Mouse (Mus musculus) stomach, embryonic 15.5 days (tissue): Measurements from ENCODE around the gene Rock2. TPM values are rescaled to one million over a fixed set of nuclear protein-coding genes. Genes with fewer than 3 reads are reported as not detected.

Source experiments
- ATAC-seq: fragments of 200-750 bp; cut with Nextera tagmentation; 2 replicates; pipeline ENCODE4 v1.8.0; 2017; ENCODE audit warnings: low read depth, moderate number of reproducible peaks, moderate TSS enrichment; ENCODE audit not compliant: insufficient read depth, low FRiP score
- H3K27ac ChIP-seq: fragments of 300-500 bp; sonication (generic); 2 replicates; pipeline ENCODE4 v1.5.1; 2015; ENCODE audit warnings: mild to moderate bottlenecking, inconsistent platforms
- H3K27me3 ChIP-seq: fragments of 300-500 bp; sonication (generic); replicated peaks from 2 replicates; pipeline ENCODE4 v1.6.1; 2015; ENCODE audit warnings: inconsistent platforms
- H3K36me3 ChIP-seq: fragments of 300-500 bp; sonication (generic); 2 replicates; pipeline ENCODE4 v1.6.1; 2015; ENCODE audit warnings: inconsistent platforms
- H3K4me1 ChIP-seq: fragments of 300-500 bp; sonication (generic); 2 replicates; pipeline ENCODE4 v1.6.1; 2015; ENCODE audit warnings: inconsistent platforms
- H3K4me2 ChIP-seq: fragments of 300-500 bp; sonication (generic); 2 replicates; pipeline ENCODE4 v1.6.1; 2015; ENCODE audit warnings: mild to moderate bottlenecking, inconsistent platforms
- H3K4me3 ChIP-seq: fragments of 300-500 bp; sonication (generic); replicated peaks from 2 replicates; pipeline ENCODE4 v1.5.1; 2015; ENCODE audit warnings: inconsistent platforms
- H3K9ac ChIP-seq: fragments of 300-500 bp; sonication (generic); 2 replicates; pipeline ENCODE4 v1.6.1; 2015; ENCODE audit warnings: inconsistent platforms
- H3K9me3 ChIP-seq: fragments of 300-500 bp; sonication (generic); 2 replicates; pipeline ENCODE4 v1.6.1; 2016; ENCODE audit warnings: inconsistent platforms
- WGBS: fragments of 180-500 bp; shearing (Covaris S2); methylation state at CpG from one replicate; pipeline ENCODE4 v1.1.7; 2015; 5-methylcytosine and 5-hydroxymethylcytosine counted together
- polyA plus RNA-seq: library from polyadenylated mRNA; unstranded; fragments of >200 nt; fragmentation: Nextera tagmentation; extraction: Ambion mirVana; gene quantifications from 2 replicates; pipeline ENCODE4 v1.2.1, GENCODE M21; 2015

The Rock2 gene
- polyA plus RNA-seq, 1 experiment from 2014 or later: 20.5 TPM

- WGBS: 71% methylated on average over 2 of the region's 3 CpGs
- Histone ChIP-seq H3K27me3 (no peaks in the 10 kb centered on the region), H3K27ac (no peak overlapping the region), H3K4me2 (no peak overlapping the region), H3K4me3 (no peak overlapping the region), H3K9ac (no peak overlapping the region), H3K4me1 (no peaks in the 10 kb centered on the region), H3K36me3 (no peaks in the 10 kb centered on the region), H3K9me3 (no peaks in the 10 kb centered on the region)
- ATAC-seq: no peak
Measured at GRCm38 (mm10) chr12:16911524-16911923, 16.8 kb downstream of the Rock2 start.

GRCm38 (mm10) chr12:16912600-16912999 is 17.9 kb downstream of the Rock2 start:
- Histone ChIP-seq H3K9ac (no peak overlapping the region), H3K36me3 (no peaks in the 10 kb centered on the region), H3K4me1 (no peaks in the 10 kb centered on the region), H3K27ac (no peak overlapping the region), H3K27me3 (no peaks in the 10 kb centered on the region), H3K9me3 (no peaks in the 10 kb centered on the region), H3K4me3 (no peak overlapping the region), H3K4me2 (no peak overlapping the region)
- 86% methylated on average over 3 of the region's 3 CpGs for WGBS
- no peak for ATAC-seq

DNA sequence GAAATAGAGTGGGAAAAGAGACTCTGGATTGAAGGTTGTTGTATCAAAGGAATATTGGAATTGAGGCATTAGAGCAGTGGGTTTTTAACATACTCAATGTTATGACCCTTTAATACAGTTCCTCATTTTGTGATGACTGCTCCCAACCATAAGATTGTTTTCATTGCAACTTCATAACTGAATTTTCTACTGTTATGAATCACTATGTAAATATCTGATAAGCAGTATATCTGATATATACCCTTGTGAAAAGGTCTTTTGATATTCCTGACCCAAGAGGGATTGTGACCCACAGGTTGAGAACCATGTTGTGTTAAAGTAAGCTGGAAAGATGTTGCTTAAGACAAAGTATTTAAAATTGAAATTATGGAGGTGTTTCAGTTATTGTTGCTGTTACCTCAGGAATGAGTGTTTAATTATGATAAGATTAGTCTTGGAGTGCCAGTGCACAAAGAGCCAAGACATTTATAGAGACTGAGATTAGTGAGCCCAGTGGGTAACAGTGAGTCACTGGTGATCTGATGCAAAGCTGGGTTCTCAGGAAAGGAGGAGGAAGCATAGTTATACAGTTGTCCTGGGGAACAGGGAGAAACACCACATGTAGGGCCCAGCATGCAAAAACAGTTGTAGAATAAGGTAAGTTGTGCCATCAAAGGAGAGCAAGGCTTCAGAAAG is 25.6 kb downstream of the Rock2 start:
- ATAC-seq: peak; percentile 56; the same call in 1 of the 2 replicates
- Histone ChIP-seq H3K4me3 (no peak overlapping the region), H3K27ac (no peak overlapping the region), H3K36me3 (no peaks in the 10 kb centered on the region), H3K27me3 (no peaks in the 10 kb centered on the region), H3K9me3 (no peaks in the 10 kb centered on the region), H3K4me2 (no peak overlapping the region), H3K9ac (no peak overlapping the region), H3K4me1 (no peaks in the 10 kb centered on the region)

- H3K9ac ChIP-seq: no peak overlapping the region
- no peak for ATAC-seq
- no peaks in the 10 kb centered on the region for H3K9me3 ChIP-seq
- 87% methylated on average over 2 of the region's 2 CpGs for WGBS
- no peak overlapping the region for H3K27ac ChIP-seq
- H3K4me3 ChIP-seq: no peak overlapping the region
- no peaks in the 10 kb centered on the region for H3K27me3 ChIP-seq
- no peak overlapping the region for H3K4me2 ChIP-seq
- no peaks in the 10 kb centered on the region for H3K4me1 ChIP-seq
- H3K36me3 ChIP-seq: peaks cover 4% of the 10 kb centered on the region; the same call in 1 of the 2 replicates
Measured at GRCm38 (mm10) chr12:16927889-16928288, 33.2 kb downstream of the Rock2 start.

DNA sequence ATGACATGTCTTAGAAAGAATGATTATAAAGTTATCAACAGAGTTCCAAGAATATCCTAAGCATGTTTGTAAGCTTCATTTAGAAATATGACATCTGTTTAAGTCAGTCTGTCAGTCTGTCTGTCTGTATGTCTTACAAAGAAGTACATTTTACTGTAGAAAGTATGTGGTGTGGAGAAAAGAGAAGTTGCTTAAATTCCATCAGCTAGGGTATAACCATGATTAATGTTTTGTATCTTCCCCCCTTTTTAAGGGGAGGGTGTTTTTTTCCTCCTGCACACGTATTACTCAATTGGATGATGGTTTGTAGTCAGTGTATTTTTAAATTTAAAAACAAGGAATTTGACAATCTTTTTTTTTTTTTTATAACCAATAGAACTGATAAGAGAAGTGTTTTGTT is 39.7 kb downstream of the Rock2 start:
- Histone ChIP-seq H3K4me3 (no peak overlapping the region), H3K4me2 (no peak overlapping the region), H3K4me1 (no peaks in the 10 kb centered on the region), H3K9me3 (no peaks in the 10 kb centered on the region), H3K27ac (no peak overlapping the region), H3K27me3 (no peaks in the 10 kb centered on the region), H3K9ac (no peak overlapping the region), H3K36me3 (peaks cover 4% of the 10 kb centered on the region; the same call in 1 of the 2 replicates)
- no peak for ATAC-seq
- 74% methylated on average over 1 of the region's 1 CpGs for WGBS

DNA sequence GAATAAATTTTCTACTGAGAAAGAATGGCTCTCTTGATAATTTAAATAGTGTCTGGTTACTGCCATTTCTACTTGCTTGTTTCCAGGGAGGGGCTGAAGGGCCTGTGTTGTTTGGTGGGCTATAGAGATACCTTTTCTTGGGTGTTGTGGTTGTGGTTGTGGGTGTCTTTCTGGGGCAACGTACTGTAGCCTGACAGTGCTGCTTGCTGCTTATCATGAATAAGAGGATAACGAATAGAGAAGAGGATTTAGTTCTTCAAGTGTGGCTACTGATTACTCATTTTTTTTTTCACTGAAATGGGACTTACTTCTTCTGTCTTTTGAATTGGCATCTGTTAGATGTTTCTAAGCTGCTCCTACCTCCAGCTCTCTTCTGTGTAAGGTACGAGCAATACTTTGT is 47.3 kb downstream of the Rock2 start:
- H3K9me3 ChIP-seq: no peaks in the 10 kb centered on the region
- no peak overlapping the region for H3K4me3 ChIP-seq
- ATAC-seq: no peak
- H3K4me2 ChIP-seq: no peak overlapping the region
- H3K9ac ChIP-seq: no peak overlapping the region
- 0 out of 2 replicates have a peak, but pooled peaks cover 5% of the 10 kb centered on the region for H3K36me3 ChIP-seq
- no peaks in the 10 kb centered on the region for H3K27me3 ChIP-seq
- H3K27ac ChIP-seq: no peak overlapping the region
- WGBS: 77% methylated on average over 3 of the region's 3 CpGs
- H3K4me1 ChIP-seq: no peaks in the 10 kb centered on the region

DNA sequence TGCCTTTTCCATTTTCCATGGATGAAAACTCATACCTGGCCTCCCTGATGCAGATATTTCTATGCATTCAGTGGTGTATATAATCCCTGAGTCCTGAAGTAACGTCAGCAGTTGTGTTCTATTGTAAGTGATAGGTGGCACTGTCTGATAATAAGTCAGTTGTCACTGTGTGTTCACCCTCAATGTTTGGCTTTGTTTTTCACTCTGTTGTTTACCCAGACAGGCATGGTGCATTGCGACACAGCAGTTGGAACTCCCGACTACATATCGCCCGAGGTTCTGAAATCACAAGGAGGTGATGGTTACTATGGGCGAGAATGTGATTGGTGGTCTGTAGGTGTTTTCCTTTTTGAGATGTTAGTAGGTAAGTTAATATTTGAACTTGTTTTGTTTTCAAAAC is 53.5 kb downstream of the Rock2 start:
- Histone ChIP-seq H3K36me3 (0 out of 2 replicates have a peak, but pooled peaks cover 8% of the 10 kb centered on the region), H3K4me1 (no peaks in the 10 kb centered on the region), H3K27ac (no peak overlapping the region), H3K4me3 (no peak overlapping the region), H3K9ac (no peak overlapping the region), H3K9me3 (no peaks in the 10 kb centered on the region), H3K27me3 (no peaks in the 10 kb centered on the region), H3K4me2 (no peak overlapping the region)
- no peak for ATAC-seq
- WGBS: 87% methylated on average over 6 of the region's 6 CpGs

DNA sequence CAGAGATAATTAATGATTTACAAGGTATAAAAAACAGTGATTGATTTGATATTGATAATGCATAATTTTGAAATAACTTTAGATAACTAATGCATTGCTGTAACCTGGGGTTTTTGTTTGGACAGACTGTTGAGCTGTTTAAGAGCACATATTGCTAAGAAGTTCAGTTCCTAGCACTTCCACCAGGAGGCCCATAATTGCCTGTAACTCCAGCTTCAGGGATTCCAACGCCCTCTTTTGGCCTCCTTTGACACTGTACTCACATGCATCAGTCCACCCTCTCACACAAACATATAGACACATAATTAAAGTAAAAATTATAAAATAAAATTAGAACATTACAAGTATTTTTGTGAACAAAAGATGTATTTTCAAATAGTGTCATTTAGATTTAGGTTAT is 64.2 kb downstream of the Rock2 start:
- no peak overlapping the region for H3K9ac ChIP-seq
- H3K36me3 ChIP-seq: peaks cover 24% of the 10 kb centered on the region
- no peak overlapping the region for H3K4me3 ChIP-seq
- H3K4me2 ChIP-seq: no peak overlapping the region
- no peaks in the 10 kb centered on the region for H3K4me1 ChIP-seq
- H3K9me3 ChIP-seq: no peaks in the 10 kb centered on the region
- no peak overlapping the region for H3K27ac ChIP-seq
- H3K27me3 ChIP-seq: no peaks in the 10 kb centered on the region
- WGBS: 62% methylated on average over 1 of the region's 1 CpGs
- ATAC-seq: no peak

- Histone ChIP-seq H3K36me3 (peaks cover 25% of the 10 kb centered on the region), H3K4me2 (no peak overlapping the region), H3K4me1 (no peaks in the 10 kb centered on the region), H3K4me3 (no peak overlapping the region), H3K9me3 (no peaks in the 10 kb centered on the region), H3K27me3 (no peaks in the 10 kb centered on the region), H3K27ac (no peak overlapping the region), H3K9ac (no peak overlapping the region)
- no peak for ATAC-seq
- 88% methylated on average over 2 of the region's 2 CpGs for WGBS
Measured at GRCm38 (mm10) chr12:16963354-16963753, 68.7 kb downstream of the Rock2 start.

GRCm38 (mm10) chr12:16966811-16967210 is 72.1 kb downstream of the Rock2 start:
- ATAC-seq: no peak
- Histone ChIP-seq H3K4me1 (no peaks in the 10 kb centered on the region), H3K36me3 (peaks cover 19% of the 10 kb centered on the region)

GRCm38 (mm10) chr12:16977120-16977519 is 82.4 kb downstream of the Rock2 start:
- ATAC-seq: no peak
- H3K4me2 ChIP-seq: no peak overlapping the region
- no peaks in the 10 kb centered on the region for H3K9me3 ChIP-seq
- no peak overlapping the region for H3K9ac ChIP-seq
- H3K27me3 ChIP-seq: no peaks in the 10 kb centered on the region
- H3K4me3 ChIP-seq: no peak overlapping the region
- H3K4me1 ChIP-seq: no peaks in the 10 kb centered on the region
- no peak overlapping the region for H3K27ac ChIP-seq
- H3K36me3 ChIP-seq: peaks cover 49% of the 10 kb centered on the region

More at GRCm38 (mm10) chr12:16966811-16967210, 72.1 kb downstream of the Rock2 start:
- Histone ChIP-seq H3K9ac (no peak overlapping the region), H3K27ac (no peak overlapping the region), H3K9me3 (no peaks in the 10 kb centered on the region), H3K4me3 (no peak overlapping the region), H3K27me3 (no peaks in the 10 kb centered on the region), H3K4me2 (no peak overlapping the region)
- WGBS: 93% methylated on average over 2 of the region's 2 CpGs

- H3K4me3 ChIP-seq: no peak overlapping the region
- 95% methylated on average over 1 of the region's 1 CpGs for WGBS
- no peaks in the 10 kb centered on the region for H3K9me3 ChIP-seq
- peaks cover 7% of the 10 kb centered on the region for H3K36me3 ChIP-seq
- no peak overlapping the region for H3K9ac ChIP-seq
- no peaks in the 10 kb centered on the region for H3K4me1 ChIP-seq
- no peak for ATAC-seq
- no peaks in the 10 kb centered on the region for H3K27me3 ChIP-seq
- H3K4me2 ChIP-seq: no peak overlapping the region
- no peak overlapping the region for H3K27ac ChIP-seq
Measured at GRCm38 (mm10) chr12:16985778-16986177, 91.1 kb downstream of the Rock2 start.

GRCm38 (mm10) chr12:16991376-16991775 is 96.7 kb downstream of the Rock2 start:
- Histone ChIP-seq H3K36me3 (no peaks in the 10 kb centered on the region), H3K9ac (no peak overlapping the region), H3K4me1 (no peaks in the 10 kb centered on the region), H3K4me2 (no peak overlapping the region), H3K4me3 (no peak overlapping the region), H3K27me3 (no peaks in the 10 kb centered on the region), H3K9me3 (no peaks in the 10 kb centered on the region), H3K27ac (no peak overlapping the region)
- no peak for ATAC-seq
- WGBS: 90% methylated on average over 2 of the region's 2 CpGs
